Mouse (Mus musculus) liver, embryonic 14.5 days (tissue): Measurements from ENCODE around the gene Kcnq4. TPM values are rescaled to one million over a fixed set of nuclear protein-coding genes. Genes with fewer than 3 reads are reported as not detected.
A peak's percentile ranks its signal among the peaks of the same experiment; 100 is the strongest.

ENCODE experiments used
- ATAC-seq: fragments of 200-750 bp; cut with Nextera tagmentation; 2 replicates; pipeline ENCODE4 v1.8.0; 2017; ENCODE audit warnings: moderate number of reproducible peaks, mild to moderate bottlenecking, moderate library complexity; ENCODE audit not compliant: insufficient read depth
- DNase-seq, 3 experiments: peaks; one replicate each; pipeline ENCODE4 v3.0.0-alpha.2; 2012 to 2013; ENCODE audit warnings: low read depth in 3 of 3, low spot score in 3 of 3
- H3K27ac ChIP-seq: fragments of 300-500 bp; sonication (generic); 2 replicates; pipeline ENCODE4 v1.5.1; 2014; ENCODE audit warnings: moderate library complexity, mild to moderate bottlenecking, control low read depth, inconsistent platforms
- H3K27me3 ChIP-seq: fragments of 300-500 bp; sonication (generic); 2 replicates; pipeline ENCODE4 v1.6.1; 2014; ENCODE audit warnings: mild to moderate bottlenecking, low read length, moderate library complexity; ENCODE audit not compliant: control insufficient read depth, insufficient read depth
- H3K36me3 ChIP-seq: fragments of 300-500 bp; sonication (generic); replicated peaks from 2 replicates; pipeline ENCODE4 v1.6.1; 2014; ENCODE audit warnings: low read depth; ENCODE audit not compliant: control insufficient read depth, insufficient read depth
- H3K4me1 ChIP-seq, 2 experiments: fragments of 200-500 bp in 1 of 2; fragments of 300-500 bp in 1 of 2; sonication (generic) in 1 of 2; replicated peaks; 2 replicates each; pipeline ENCODE4 v1.6.1; 2012 to 2014; ENCODE audit warnings: antibody characterized with exemption in 1 of 2, inconsistent platforms in 1 of 2, low read length in 1 of 2; ENCODE audit not compliant: control insufficient read depth in 2 of 2, insufficient read depth in 2 of 2
- H3K4me2 ChIP-seq: fragments of 300-500 bp; sonication (generic); 2 replicates; pipeline ENCODE4 v1.6.1; 2014; ENCODE audit warnings: low read depth, mild to moderate bottlenecking, control low read depth, moderate library complexity
- H3K4me3 ChIP-seq, 2 experiments: fragments of 200-500 bp in 1 of 2; fragments of 300-500 bp in 1 of 2; sonication (generic) in 1 of 2; 2 replicates each; pipeline ENCODE4 v1.5.1; 2012 to 2014; ENCODE audit warnings: low read depth in 2 of 2, low read length in 2 of 2, mild to moderate bottlenecking in 2 of 2, control low read depth in 1 of 2, inconsistent platforms in 1 of 2, moderate library complexity in 1 of 2; ENCODE audit not compliant: insufficient read depth in 1 of 2
- H3K9ac ChIP-seq: fragments of 300-500 bp; sonication (generic); replicated peaks from 2 replicates; pipeline ENCODE4 v1.6.1; 2014; ENCODE audit warnings: mild to moderate bottlenecking, control low read depth, moderate library complexity
- H3K9me3 ChIP-seq: fragments of 300-500 bp; sonication (generic); 2 replicates; pipeline ENCODE4 v1.6.1; 2016; ENCODE audit warnings: low read length, mixed read lengths; ENCODE audit not compliant: control insufficient read depth
- CTCF ChIP-seq: IDR thresholded peaks from 2 replicates; pipeline ENCODE4 v1.5.1; 2016; ENCODE audit warnings: antibody characterized with exemption, low read depth, control low read depth
- EP300 ChIP-seq: IDR thresholded peaks from 2 replicates; pipeline ENCODE4 v1.6.1; 2016; ENCODE audit warnings: antibody characterized with exemption, low read depth
- WGBS: fragments of 180-500 bp; shearing (Covaris S2); extraction: QIAGEN DNeasy Blood & Tissue Kit; methylation state at CpG from one replicate; pipeline ENCODE4 v1.1.7; 2014; ENCODE audit not compliant: insufficient replicate concordance; 5-methylcytosine and 5-hydroxymethylcytosine counted together
- polyA plus RNA-seq, 2 experiments: library from polyadenylated mRNA; depleted of rRNA in 1 of 2; stranded (reverse) in 1 of 2; unstranded in 1 of 2; fragments of >200 nt; fragmentation: Nextera tagmentation in 1 of 2; extraction: Ambion mirVana in 1 of 2; gene quantifications; 2 replicates each; pipeline versions ENCODE4 v1.2.1 to v1.2.3; 2012 to 2014

Gene Kcnq4
- polyA plus RNA-seq, 2 experiments, result 0.06 to 0.08 TPM

- ATAC-seq, result no peak
- Histone ChIP-seq H3K4me2 (peak overlapping the region; percentile 93), H3K4me1 (peaks cover 50 to 68% of the 10 kb centered on the region in 2 experiments)
Observed at GRCm38 (mm10) chr4:120669585-120669984, 78.8 kb downstream of the Kcnq4 start.

GRCm38 (mm10) chr4:120668551-120668950 lies 79.9 kb downstream of the Kcnq4 start:
- no peak for ATAC-seq
- Histone ChIP-seq H3K4me2 (peak overlapping the region; percentile 93), H3K9ac (peak overlapping the region; percentile 97), H3K9me3 (no peaks in the 10 kb centered on the region), H3K27ac (peak overlapping the region; percentile 85), H3K27me3 (no peaks in the 10 kb centered on the region), H3K4me3 (peak overlapping the region; percentile 73 to 96), H3K4me1 (peaks cover 45 to 63% of the 10 kb centered on the region in 2 experiments), H3K36me3 (no peaks in the 10 kb centered on the region)
- peak; percentile 69 for TF ChIP-seq CTCF
- TF ChIP-seq EP300, result peak; percentile 24; the same call in 1 of the 2 replicates
- 71% methylated on average over 4 of the region's 4 CpGs for WGBS
- DNase-seq, result no peak

More at GRCm38 (mm10) chr4:120669585-120669984, 78.8 kb downstream of the Kcnq4 start:
- TF ChIP-seq CTCF (no peak), EP300 (peak; percentile 58)
- Histone ChIP-seq H3K27ac (peak overlapping the region; percentile 43; the same call in 1 of the 2 replicates), H3K9me3 (no peaks in the 10 kb centered on the region), H3K4me3 (no peak overlapping the region), H3K27me3 (no peaks in the 10 kb centered on the region), H3K9ac (no peak overlapping the region), H3K36me3 (no peaks in the 10 kb centered on the region)
- WGBS, result 42% methylated on average over 5 of the region's 5 CpGs
- peak in 1 of 3 experiments; percentile 63 for DNase-seq

- no peak for TF ChIP-seq CTCF
- TF ChIP-seq EP300, result no peak
- 7% methylated on average over 10 of the region's 10 CpGs for WGBS
- Histone ChIP-seq H3K4me2 (peak overlapping the region; percentile 93), H3K9me3 (no peaks in the 10 kb centered on the region), H3K27ac (peak overlapping the region; percentile 85), H3K9ac (peak overlapping the region; percentile 97), H3K4me3 (peak overlapping the region; percentile 73 to 96), H3K4me1 (peaks cover 44 to 63% of the 10 kb centered on the region in 2 experiments), H3K36me3 (no peaks in the 10 kb centered on the region), H3K27me3 (no peaks in the 10 kb centered on the region)
- DNase-seq, result no peak
- ATAC-seq, result no peak
Observed at GRCm38 (mm10) chr4:120667555-120667954, 80.9 kb downstream of the Kcnq4 start.

GRCm38 (mm10) chr4:120667045-120667501 lies 81.3 kb downstream of the Kcnq4 start:
- H3K36me3 ChIP-seq, result no peaks in the 10 kb centered on the region
- H3K27ac ChIP-seq, result peak overlapping the region; percentile 85
- WGBS, result under 1% methylated on average over 50 of the region's 50 CpGs
- H3K9ac ChIP-seq, result peak overlapping the region; percentile 97
- H3K4me3 ChIP-seq, result peak overlapping the region; percentile 73 to 96
- H3K4me1 ChIP-seq, result peaks cover 46 to 61% of the 10 kb centered on the region in 2 experiments
- DNase-seq (no peak), ATAC-seq (peak; percentile 24)
- H3K27me3 ChIP-seq, result no peaks in the 10 kb centered on the region
- H3K9me3 ChIP-seq, result no peaks in the 10 kb centered on the region
- no peak for TF ChIP-seq CTCF
- H3K4me2 ChIP-seq, result peak overlapping the region; percentile 93

GRCm38 (mm10) chr4:120666358-120667024 lies 81.9 kb downstream of the Kcnq4 start, which contains the start of gene Cited4:
Gene Cited4, plus strand, starts transcription at chr4:120666572.
- ATAC-seq (peak; percentile 82), DNase-seq (peak; percentile 99)
- Histone ChIP-seq H3K4me2 (peak within 1 kb of the TSS; percentile 93), H3K4me3 (peak within 1 kb of the TSS; percentile 73 to 96), H3K9me3 (no peaks in the 10 kb centered on the region), H3K9ac (peak within 1 kb of the TSS; percentile 97), H3K27ac (peak within 1 kb of the TSS; percentile 85), H3K4me1 (peaks cover 51 to 65% of the 10 kb centered on the region in 2 experiments), H3K27me3 (no peaks in the 10 kb centered on the region), H3K36me3 (no peaks in the 10 kb centered on the region)
- TF ChIP-seq EP300, result peak; percentile 42; the same call in 1 of the 2 replicates
- TF ChIP-seq CTCF, result no peak
- under 1% methylated on average over 44 of the region's 50 CpGs for WGBS
